Mouse (Mus musculus): ENCODE measurements around the gene Dnajb8.

Gene Dnajb8

DNA sequence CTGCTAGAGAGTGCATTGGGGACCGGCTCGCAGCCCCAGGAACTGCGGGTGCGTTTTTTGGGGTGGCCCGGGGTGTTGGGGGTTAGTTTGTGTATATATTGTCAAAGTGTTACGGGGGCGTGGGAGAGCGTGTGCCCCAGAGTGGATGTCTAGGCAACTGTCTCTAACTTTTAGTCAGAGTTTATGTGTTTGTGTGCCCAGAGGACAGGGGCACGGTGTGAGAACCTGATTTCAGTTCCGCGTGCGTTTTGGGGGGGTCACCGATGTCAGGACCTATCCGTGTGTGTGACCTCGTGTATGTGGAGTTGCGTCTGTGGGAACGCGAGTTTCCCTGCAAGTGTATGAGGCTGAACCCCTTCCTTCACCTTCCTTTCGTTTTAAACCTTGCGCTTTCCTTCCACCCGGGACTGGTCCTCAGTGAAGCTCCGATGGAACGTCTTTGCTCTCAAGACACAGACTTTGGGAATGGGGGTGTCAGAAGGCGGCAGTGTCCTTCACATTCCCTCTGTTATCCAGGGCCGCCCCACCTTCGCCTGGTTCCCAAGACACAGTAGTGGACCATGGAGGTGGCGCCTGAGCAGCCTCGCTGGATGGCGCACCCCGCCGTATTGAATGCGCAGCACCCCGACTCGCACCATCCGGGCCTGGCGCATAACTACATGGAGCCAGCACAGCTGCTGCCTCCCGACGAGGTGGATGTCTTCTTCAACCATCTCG lies 22.9 kb upstream of the Dnajb8 start:
- no peak for DNase-seq (ENCODE audit: low read depth, low spot score)

DNA sequence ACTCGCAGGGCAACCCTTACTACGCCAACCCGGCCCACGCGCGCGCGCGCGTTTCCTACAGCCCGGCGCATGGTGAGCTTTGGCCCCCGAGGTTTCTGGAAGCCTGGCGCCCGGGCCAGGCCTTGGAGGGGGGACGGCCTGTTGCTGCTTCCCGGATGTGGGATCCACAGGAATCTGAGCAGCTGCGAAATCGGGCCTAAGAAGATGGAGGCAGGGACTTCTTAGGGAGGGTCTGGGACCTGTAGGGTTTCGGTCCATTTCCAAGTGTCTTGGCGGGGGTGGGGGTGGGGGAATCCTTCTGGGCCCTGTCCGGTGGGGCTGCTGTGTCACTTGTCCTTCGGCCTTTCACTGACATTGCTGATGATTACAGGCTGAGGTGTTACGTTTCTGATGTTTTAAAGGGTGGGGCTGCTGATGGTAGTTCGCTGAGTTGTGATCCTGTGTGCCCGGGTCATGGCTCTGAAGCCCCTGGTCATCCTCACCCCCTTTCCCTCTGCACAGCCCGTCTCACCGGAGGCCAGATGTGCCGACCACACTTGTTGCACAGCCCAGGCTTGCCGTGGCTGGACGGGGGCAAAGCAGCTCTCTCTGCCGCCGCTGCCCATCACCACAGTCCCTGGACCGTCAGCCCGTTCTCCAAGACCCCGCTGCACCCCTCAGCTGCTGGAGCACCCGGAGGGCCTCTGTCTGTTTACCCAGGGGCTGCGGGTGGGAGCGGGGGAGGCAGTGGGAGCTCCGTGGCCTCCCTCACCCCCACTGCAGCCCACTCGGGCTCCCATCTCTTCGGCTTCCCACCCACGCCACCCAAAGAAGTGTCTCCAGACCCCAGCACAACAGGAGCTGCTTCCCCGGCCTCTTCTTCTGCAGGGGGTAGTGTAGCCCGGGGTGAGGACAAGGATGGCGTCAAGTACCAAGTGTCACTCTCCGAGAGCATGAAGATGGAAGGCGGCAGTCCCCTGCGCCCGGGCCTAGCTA lies 22.1 kb upstream of the Dnajb8 start:
- DNase-seq (ENCODE audit: low read depth, low spot score): no peak

DNA sequence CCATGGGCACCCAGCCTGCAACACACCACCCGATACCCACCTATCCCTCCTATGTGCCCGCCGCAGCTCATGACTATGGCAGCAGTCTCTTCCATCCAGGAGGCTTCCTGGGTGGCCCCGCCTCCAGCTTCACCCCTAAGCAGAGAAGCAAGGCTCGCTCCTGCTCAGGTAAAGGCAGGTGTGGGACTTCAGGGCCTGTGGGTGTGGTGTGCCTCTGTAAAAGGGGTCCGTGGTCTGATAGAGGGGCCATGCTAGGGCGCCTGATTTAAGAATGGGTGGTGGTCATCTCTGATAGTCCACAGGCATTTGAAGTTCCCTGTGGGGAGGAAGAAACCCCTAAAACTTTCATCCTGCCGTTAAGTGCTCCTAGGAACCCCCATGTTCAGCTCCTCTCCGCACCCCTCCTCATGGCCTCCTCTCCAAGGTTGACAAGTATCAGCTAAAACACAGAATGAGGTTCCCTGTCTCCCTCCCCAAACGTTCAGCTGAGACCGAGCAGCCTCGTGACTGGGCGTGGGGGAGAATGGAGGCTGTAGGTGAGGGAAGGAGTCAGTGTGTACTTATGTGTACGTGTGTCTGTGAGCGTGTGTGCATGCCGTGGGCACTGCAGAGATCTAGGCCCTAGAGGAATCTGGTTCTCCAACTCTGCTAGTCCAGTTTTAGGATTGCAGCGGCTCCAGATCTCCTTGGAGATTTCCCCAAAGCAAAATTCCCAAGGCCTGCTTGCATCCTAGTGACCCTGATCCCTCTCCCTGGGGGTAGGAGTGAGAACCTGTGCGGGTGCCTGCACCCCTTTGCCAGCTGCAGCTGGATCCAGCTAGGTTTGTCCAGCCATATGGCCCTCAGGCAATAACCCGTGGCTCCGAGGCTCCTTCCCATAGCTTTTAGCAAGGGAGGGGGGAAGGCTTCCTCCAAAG lies 21.1 kb upstream of the Dnajb8 start:
- DNase-seq (ENCODE audit: low read depth, low spot score): no peak

DNA sequence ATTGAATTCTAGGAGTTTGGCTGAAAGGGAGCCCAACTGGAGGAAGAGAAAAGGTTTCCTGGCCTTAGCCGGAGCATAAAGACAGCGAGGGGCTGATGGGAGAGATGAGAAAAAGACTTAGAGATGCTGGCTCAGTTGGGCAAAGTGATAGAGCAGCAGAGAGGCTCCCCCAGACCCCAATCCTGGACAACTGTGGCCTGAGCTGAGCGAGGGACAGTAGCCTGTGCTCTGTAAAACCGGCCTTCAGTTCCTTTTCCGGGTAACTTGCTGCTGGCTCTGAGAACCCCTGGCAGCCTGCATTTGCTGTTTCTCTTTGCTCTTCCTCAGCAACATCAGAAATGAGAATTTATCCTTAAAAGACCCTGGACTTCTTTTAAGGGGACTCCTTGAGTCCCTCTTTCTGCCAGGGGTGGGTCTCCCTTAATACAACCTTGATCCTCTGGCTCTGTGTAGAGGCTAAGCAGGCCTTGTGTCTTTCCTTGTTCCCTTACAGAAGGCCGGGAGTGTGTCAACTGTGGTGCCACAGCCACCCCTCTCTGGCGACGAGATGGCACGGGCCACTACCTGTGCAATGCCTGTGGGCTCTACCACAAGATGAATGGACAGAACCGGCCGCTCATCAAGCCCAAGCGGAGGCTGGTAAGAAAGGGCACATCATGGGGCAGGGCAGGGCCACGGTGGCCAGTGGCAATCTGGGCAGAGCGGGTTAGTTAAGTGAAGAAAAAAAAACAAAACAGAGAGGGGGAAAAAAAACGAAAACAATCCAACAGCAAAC lies 20.0 kb upstream of the Dnajb8 start:
- DNase-seq (ENCODE audit: low read depth, low spot score): no peak

DNA sequence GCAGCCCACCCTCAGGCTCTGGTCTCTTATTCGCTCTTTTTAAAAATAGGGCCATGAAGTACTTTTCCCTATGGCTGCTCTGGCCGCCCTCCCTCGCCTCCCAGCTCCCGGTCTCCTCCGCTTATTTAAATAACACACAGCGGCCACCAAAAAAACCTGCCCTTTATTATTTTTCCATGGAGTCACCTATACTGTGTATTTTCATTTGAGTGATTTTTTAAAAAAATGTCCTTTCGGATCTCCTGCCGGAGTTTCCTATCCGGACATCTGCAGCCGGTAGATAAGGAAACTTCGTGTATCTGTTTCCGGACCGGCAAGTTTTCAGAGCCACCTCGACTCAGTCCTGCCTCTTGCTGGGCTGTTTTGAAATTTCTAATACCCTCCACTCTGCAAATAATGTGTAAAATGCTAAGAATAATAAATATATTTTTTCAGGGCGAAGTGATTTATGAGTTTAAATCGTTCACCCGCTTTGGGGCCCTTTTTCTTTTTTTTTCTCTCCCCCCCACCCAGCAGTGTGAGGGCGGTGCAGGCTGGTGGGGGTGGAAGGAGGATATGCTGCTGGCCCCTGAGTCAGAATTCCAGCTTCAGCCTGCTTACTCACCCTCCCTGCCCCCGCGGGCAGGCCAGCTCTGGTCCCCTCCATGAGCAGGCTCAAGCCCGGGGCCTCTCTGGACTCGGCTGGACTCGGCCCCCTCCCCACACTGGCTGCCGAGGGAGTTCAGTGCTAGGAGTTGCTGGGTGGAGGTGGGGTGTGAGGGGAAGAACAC lies 19.0 kb upstream of the Dnajb8 start:
- DNase-seq (ENCODE audit: low read depth, low spot score): no peak

DNA sequence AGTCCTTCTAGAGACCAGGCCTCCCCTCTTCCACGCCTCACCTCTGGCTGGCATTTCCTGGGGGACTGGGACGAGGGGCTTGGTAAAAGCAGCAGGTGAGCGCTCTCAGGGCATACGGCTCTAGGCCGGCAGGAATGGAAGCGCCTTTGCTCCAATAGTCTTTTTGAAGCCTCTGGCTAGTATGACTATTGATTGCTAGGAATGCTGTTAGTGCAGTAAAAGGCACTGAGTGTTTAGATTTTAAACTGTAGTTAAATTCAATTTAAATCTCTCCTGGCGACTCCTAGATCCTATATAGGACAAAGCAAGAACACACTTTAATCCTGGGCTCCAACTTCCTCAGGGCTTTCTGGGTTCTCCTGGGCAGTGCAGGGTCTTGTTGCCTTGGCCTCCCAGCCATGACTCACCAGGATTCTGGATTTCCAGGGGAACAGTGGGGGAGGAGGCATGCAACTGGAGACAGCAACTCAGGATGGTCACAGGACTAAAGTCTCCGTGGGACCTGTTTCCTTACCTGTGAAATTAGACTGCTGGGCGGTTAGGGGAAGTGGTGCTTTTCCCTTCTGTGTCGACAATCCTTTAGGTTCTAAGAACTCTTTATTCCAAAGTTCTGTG lies 18.2 kb upstream of the Dnajb8 start:
- DNase-seq (ENCODE audit: low read depth, low spot score): no peak

DNA sequence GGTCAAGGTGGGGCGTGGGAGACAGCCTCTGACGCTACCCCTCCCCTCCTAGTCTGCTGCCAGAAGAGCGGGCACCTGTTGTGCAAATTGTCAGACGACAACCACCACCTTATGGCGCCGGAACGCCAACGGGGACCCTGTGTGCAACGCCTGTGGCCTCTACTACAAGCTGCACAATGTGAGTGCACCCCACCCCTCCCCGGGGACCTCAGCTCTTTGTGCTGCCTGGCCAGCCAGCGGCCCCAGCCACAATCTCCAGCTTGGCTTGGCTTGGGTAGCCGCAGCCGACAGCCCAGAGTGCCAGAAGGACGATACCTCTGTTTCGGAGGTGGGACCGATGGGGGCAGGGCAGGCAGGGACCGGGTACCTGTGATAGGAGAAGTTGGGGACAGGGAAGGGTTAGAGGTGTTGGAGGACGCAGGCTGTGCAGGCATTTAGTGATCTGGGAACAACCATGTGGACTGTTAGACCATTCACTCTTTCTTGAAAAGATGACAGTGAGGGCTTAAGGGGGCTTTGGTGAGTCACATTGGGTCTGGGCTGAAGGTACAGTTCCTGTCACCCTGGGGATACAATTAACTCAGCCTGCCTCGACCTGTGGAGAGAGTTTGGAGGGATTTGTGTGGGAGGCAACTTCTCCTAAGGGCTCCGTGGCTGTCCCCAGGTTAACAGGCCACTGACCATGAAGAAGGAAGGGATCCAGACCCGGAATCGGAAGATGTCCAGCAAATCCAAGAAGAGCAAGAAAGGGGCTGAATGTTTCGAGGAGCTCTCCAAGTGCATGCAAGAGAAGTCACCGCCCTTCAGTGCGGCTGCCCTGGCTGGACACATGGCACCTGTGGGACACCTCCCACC lies 17.3 kb upstream of the Dnajb8 start:
- no peak for DNase-seq (ENCODE audit: low read depth, low spot score)

DNA sequence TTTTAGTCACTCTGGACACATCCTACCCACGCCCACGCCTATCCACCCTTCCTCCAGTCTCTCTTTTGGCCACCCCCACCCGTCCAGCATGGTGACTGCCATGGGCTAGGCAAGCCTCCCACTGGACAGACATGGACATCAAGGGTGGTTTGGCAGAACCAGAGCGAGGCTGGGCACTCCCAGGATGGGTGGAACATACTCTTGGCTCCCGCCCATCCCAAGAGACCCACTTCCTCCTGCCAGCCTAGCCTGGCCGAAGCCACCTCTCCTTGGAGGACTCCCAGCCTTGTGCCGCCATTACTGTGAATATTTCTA lies 16.7 kb upstream of the Dnajb8 start:
- DNase-seq (ENCODE audit: low read depth, low spot score): no peak

DNA sequence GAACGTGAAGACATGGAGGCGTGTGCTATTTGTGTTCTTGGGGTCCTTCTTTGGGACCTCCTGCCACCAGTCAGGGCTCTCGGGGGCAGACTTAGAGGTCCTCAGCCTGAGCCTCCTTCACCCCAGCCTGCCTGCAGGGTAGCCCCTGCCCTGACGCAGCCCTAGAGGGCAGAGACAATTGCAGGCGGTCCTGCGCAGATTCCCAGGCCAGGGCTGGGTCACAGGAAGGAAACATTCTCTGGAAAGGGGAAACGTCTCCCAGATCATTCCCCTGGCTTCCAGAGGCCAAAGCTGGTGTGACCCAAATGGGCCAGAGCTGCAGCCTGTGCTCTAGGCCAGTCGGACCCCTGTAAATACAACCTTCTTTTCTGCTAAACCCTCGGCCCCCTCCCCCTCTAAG lies 16.1 kb upstream of the Dnajb8 start:
- no peak for DNase-seq (ENCODE audit: low read depth, low spot score)

DNA sequence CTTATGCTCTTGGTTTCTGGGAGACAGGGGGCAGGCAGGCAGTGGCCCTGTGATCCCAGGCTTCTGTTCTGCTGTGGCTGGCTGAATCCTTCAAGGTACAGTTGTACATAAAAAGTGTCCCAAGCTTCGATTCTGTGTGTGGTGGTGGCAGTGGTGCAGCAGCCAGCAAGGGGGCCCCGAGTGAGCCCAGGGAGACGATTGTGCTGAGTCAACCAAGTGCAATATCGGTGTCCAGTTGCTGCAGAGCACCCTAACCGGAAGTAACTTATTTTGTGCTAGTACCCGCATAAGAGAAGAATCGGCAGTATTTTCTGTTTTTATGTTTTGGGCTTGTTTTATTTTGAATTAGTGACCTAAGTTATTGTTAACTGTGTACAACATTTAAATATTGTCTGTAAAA lies 15.5 kb upstream of the Dnajb8 start:
- no peak for DNase-seq (ENCODE audit: low read depth, low spot score)

DNA sequence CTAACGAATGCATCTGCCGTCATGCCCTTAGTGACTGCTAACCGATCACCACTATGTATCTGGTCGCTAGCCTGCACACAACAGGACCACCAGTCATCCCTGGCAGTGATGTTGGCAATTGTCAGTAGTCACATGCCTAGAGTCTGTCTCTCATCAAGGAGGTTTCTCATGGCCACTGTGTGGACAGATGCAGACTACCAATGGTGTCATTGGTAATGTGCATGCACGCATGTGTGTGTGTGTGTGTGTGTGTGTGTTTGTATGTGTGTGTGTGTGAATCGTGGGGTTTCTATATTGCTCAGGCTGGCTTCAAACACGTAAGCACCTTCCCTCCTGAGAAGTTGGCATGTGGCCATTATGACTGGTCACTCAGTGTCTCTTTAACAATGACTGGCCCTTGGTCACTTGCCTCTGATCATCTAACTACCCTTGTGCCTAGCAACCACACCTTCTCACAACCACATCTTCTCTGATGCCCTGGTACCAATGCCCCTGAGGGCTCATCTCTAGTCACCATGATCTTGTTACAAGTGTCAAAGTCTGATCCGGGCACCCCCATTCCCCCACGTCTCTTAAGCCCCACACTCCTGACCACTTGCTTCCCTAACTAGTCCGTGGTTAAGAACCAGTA lies 14.6 kb upstream of the Dnajb8 start:
- no peak for DNase-seq (ENCODE audit: low read depth, low spot score)

DNA sequence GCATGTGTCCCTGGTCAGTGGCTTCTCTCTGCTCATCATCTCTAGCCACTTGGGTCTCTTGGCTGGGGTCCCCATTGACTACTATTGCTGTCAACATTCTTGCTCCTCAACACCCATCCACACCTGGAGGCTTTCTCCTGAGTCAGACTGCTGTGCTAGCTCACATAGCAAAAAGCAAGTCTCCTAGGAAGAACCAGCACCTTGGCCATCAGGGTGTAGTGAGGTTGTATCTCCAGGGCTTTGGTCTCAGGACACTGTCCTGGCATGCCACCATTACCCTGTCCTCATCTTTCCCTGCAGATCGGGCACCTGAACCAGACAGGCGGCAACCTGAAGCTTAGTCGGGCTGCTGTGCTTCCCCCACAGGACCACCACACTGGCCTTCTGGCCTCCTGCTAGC lies 13.7 kb upstream of the Dnajb8 start:
- DNase-seq (ENCODE audit: low read depth, low spot score): no peak

DNA sequence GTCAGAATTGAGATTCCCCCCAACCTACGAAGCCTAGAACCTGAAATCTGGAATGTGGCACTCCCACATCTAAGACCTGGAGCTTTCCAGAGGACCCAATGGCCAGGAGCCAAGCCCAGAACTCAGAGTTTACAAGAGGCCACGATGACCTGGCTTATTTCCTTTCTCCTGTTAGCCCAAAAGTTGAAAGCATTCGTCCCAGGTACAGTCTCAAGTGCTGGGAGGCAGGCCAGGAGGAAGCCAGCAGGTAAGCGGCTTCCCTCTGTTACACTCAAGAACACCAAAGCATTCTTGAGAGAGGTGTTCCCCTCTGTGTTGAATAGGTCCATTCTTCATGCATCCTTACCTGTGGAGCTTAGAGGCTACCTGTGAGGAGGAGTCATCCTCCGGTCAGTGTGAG lies 12.6 kb upstream of the Dnajb8 start:
- DNase-seq (ENCODE audit: low read depth, low spot score): no peak

DNA sequence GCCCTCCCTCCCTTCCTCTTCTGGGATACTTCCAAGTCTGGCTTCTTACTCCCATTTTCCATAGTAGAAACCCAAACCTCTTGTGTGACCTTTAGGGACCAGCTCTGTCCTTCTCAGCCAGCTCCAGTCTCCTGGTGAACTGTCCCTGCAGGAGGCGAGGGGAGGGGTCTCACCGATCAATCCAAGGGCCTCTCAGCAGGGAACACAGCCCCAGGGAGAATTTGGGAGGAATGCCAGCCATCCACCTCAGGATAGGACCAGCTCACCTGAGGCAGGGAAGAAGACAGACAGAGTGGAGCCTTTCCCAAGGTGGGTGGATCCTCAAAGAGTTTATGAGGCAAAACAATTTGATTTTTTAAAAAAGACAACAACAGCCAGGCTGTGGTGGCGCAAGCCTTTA lies 11.9 kb upstream of the Dnajb8 start:
- peak; percentile 75 for DNase-seq (ENCODE audit: low read depth, low spot score)

DNA sequence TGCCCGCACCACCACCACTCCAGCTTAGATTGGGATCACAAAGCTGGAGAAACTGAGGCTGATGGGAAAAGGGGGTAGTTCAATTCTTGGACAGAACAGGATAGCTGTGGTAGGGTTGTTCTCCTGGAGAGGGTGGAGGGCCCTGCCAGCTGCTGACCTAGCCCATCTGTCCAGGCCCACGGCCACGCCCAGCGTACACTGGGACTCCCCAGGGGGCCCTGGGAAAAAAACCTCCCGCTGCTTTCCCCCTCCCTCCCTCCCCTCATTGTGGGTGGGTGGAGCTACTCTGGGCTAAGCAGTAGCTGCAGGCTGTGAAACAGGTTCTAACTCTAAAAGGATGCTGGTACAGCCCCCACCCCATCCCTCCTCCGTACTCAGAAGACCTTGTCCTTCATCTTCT lies 6.3 kb upstream of the Dnajb8 start:
- DNase-seq (ENCODE audit: low read depth, low spot score): peak; percentile 50

DNA sequence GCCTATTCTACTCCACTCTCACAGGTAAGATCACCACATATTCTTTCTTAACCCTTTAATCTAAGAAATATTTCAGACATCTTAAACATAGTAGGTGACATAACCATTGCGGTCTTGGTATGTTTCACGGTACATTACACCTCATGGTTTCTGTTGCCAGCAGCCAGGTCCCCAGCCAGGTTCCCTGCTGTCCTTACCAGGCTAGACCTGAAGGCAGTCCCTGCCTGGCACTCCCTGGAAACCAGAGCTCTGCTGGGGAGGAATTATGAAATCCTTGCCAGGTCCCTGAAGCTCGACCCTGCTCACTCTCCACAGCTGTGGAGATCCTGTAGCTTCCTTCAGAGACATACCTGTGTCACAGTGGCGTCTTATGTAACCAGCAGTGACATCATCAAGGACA lies 5.9 kb upstream of the Dnajb8 start:
- DNase-seq (ENCODE audit: low read depth, low spot score): no peak

DNA sequence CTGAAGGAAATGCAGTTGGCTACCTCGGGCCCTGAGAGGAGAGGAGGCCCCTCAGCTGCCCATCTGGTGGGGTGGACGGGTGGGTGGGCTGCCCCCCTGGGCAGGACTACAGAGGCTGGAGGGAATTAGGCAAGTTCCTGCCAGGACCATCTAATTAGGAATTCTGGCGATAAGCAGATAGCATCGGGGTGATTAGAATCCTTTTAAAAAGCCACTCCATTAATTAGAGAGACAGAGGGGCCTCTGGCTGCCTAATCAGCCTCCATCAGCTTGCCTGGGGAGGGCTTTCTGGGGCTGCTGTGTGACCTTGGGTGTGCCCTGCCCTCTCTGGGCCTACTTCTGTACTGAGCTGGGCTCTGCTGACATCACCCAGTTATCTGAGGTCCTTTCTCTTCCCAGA lies 3.0 kb upstream of the Dnajb8 start:
- no peak for DNase-seq (ENCODE audit: low read depth, low spot score)

DNA sequence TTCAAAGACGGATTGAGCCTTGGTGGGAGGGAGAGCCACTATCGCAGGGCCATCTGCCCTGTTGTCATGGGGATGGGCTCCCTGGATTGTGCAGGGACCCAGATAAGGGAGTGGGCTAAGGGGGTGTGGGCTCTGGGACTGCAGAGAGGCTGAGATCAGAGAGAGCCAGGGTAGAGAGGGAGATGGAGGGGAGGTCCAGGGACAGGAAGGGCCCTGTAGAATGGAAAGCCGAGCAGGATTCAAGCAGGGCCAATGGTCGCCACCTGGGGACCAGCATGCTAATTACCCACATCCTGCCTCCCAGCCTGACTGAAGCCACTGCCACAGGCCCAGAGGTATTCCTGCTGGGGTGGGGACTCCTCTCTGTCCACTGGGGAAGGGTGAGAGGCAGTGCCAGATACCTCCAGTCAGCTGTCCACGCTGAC lies 4.5 kb downstream of the Dnajb8 start:
- DNase-seq (ENCODE audit: low read depth, low spot score): no peak

DNA sequence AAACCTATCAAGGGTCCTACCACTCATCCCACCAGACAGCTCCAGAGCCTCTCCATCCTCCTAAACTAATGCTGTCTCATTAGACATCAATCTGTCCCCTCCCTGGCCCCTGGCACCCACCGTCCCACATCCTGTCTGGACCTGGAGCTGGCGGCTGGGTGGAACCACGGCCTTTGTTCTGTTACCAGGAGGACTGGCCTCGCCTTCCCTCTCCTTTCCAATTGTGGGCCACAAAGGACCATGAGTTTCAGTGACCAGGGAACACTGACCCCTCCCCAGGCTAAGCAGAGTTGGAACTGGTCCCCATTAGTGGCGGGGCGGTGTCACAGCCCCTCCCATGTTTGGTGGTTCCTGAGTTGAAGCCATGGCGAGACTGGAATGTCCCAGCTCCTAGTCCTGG lies 5.5 kb downstream of the Dnajb8 start:
- DNase-seq (ENCODE audit: low read depth, low spot score): no peak

All from ES-CJ7 (cell line).